Mouse (Mus musculus): Measurements from ENCODE around the gene Tor1a.

DNA sequence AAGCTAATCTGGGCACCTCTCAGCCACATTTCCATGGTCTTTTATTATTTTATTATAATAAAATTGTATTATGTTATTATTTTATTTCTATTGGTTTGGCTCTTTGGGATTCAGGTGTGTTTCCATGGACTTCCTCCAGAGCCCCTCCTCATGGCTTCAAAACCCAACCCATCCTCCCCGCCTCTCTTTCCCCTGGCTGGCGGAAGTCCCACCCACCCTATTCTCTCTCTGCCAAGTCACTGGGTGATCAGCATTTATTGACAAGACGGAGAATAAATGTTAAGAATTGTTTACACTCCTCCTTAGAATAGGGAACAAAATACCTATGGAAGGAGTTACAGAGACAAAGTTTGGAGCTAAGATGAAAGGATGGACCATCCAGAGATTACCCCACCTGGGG is 30.9 kb downstream of the Tor1a start:
- TF ChIP-seq POLR2A (IDR thresholded peaks at IDR 0.05; ENCODE audit: insufficient read depth, low read depth, low read length) (no peak), CTCF (IDR thresholded peaks at IDR 0.05; ENCODE audit: insufficient read depth, low read depth, low read length) (no peak)
